Mouse (Mus musculus) heart, postnatal 10 days (tissue): ENCODE measurements around the gene Hsd17b12. TPM values are rescaled to one million over a fixed set of nuclear protein-coding genes. Genes with fewer than 3 reads are reported as not detected.

Experiments used
- DNase-seq, 2 experiments: peaks; one replicate each; pipeline ENCODE4 v3.0.0; 2021
- intact Hi-C: fragments of 180-260 bp; cut with DNase I; formaldehyde crosslinking; loops from one replicate; pipeline ENCODE4 v1.15.1; 2025
- total RNA-seq, 2 experiments: library from RNA; stranded (reverse); gene quantifications; 2 replicates each; pipeline ENCODE4 v1.2.3; 2021

Hsd17b12 gene
- total RNA-seq, 2 experiments from 2014 or later = 28.8 to 34.8 TPM

DNA sequence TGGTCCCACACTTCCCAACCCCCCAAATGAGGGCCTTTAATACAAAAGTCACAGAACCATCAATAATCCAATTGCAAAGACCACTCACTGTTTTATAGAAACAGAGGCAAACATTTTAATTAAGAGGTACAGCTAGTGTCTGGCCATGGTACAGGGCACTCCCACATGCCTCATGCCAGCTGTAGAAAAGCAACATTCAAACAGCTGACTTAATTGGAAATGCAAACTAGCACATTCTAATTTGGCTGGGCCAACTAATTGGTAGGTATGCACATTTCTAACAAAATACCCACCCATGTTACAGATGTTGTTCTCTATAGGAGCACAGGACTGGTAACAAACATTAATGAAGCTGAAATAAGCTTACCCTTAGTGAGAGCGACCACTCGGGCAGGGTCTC is 54.0 kb downstream of the Hsd17b12 start:
- intact Hi-C loops = no loop called here
- DNase-seq = no peak

DNA sequence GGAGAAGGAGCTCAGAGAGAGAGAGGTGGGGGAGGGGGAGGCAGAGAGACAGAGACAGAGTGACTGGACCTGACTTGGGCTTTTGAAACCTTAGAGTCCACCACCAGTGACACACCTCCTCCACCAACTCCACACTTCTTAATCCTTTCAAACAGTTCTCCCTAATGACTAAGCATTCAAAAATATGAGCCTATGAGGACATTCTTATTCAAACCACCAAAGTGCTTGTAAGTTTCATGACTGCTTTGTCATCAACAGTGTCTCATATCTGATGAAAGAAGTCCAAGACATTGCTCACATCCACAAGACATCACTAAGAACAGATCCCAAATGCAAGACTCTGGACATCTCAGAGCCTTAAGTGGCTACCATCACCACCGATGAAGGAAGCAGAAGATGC is 67.9 kb downstream of the Hsd17b12 start:
- intact Hi-C loops = no loop called here
- no peak for DNase-seq

- no peak for DNase-seq
Observed at GRCm38 (mm10) chr2:94069482-94069881, 88.3 kb downstream of the Hsd17b12 start.

GRCm38 (mm10) chr2:94066540-94067135 is 91.1 kb downstream of the Hsd17b12 start:
- DNase-seq = no peak
- intact Hi-C loops = no loop called here

More at GRCm38 (mm10) chr2:94069482-94069881, 88.3 kb downstream of the Hsd17b12 start:
- intact Hi-C loops = no loop called here

DNA sequence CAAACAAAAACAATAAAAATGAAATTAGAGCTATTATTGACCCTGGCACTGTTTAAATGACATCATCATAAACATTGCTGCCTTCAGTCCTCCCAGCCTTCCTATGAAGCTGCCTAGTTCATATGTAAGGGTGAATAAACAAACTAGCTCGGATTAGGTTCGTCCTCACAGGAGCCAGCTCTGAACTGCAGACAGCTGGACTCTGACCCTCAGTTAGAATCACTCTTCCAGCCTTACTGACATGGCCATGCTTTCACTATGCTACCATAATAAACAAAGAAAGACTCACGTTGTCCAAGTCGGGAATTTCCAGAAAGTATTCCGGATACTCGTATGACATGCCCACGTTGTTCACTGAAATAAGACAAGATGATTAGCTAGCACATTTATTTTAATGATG is 91.6 kb downstream of the Hsd17b12 start:
- intact Hi-C loops = no loop called here
- DNase-seq = no peak

DNA sequence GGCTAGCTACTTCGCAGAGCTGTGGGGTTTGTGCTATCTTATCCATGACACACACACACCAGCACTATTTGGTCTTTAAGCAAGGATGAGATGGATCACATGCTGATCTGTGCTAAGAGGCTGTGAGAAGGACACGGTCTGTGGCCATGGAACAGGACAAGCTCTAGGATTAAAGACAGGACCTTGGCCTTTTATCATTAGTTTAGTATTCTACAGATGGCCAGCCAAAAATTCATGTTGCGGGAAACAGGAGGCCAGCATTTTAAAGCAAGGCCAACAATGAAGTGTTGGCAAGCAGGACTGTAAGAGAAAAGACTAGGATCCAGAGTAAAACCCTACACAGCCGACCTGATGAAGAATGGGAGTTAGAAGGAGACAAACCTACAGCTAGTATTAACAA is 95.0 kb downstream of the Hsd17b12 start:
- DNase-seq = no peak
- intact Hi-C loops = no loop called here

DNA sequence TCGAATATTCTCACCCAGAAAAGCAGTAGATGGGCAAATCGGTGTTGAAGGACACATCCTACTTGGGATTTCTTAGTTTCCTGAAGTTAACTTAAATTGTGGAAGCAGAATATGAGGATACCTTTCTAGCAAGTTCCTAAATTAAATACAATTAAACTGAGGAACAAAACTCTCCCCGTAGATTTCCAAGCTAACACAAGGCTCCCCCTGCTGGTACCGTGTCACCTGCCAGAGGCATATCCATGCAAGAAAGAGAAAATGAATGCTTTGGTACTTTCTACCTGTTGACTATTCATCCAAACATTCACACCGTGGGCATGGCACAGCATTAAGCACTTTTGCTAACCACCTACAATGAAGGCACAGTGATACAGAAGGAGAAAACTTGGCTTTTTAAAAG is 98.3 kb downstream of the Hsd17b12 start:
- peak; percentile 25 to 42 for DNase-seq
- intact Hi-C loops = loop anchor here (1.0 to 5.0 kb wide), 3 partner anchors 15 to 233 kb away; no protein-coding TSS in a partner anchor

GRCm38 (mm10) chr2:94054813-94055212 is 103.0 kb downstream of the Hsd17b12 start:
- intact Hi-C loops = loop anchor here (2.0 to 5.0 kb wide), 2 partner anchors 190 to 237 kb away; no protein-coding TSS in a partner anchor
- peak; percentile 50 to 64 for DNase-seq

DNA sequence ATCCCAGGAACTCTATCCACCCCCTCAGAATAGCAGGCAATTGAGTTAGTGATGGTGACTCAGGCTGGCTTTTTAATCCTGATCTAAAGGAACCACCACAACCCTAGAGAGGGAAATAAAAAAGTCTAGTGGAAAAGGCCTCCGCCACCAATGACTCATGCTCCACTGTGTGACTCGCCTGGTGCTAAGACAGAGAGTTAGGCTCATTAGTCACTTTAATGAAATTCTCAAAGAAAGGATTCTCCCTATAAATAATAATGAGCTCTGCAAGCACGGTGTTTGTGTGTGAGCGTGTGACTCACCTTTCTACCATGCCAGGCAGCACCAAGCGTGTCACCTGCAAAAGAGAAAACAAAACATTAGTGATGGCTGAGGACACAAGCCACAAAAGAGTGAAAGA is 105.8 kb downstream of the Hsd17b12 start:
- intact Hi-C loops = no loop called here
- DNase-seq = no peak

GRCm38 (mm10) chr2:94050901-94051300 is 106.9 kb downstream of the Hsd17b12 start:
- intact Hi-C loops = no loop called here
- no peak for DNase-seq

DNA sequence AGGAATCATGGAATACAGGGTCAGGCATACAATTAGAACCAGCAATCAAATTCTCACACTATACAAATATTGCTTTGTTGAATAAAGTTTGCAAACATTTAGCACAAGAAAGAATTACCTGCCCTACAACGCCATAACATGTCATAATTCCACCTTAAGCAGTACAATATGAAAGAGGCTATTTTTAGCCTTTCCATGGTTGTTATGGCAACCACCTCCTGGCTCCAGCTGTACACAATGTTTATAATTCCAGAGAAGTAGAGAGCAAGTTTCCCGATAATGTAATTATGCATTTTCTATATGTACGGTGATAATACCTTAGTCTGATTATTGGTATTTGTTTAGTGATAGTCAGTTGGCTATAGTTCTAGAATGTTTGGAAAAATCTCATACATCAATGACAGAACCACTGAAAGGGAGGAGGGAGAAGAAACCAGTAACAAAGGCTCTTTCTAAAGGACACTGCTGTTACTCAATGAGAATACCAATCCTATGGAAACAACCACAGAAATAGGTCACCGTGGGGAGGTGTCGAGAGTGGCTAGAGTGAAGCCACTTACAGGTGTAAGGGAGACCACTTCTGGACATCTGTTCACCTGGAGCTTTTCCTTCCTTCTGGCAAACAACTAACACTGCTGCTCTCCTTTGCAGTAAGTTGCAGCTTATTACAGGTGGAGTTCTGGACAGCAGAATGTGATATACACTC is 108.1 kb downstream of the Hsd17b12 start:
- intact Hi-C loops = no loop called here
- no peak for DNase-seq

GRCm38 (mm10) chr2:94048733-94049470 is 108.9 kb downstream of the Hsd17b12 start:
- no peak for DNase-seq
- intact Hi-C loops = no loop called here

DNA sequence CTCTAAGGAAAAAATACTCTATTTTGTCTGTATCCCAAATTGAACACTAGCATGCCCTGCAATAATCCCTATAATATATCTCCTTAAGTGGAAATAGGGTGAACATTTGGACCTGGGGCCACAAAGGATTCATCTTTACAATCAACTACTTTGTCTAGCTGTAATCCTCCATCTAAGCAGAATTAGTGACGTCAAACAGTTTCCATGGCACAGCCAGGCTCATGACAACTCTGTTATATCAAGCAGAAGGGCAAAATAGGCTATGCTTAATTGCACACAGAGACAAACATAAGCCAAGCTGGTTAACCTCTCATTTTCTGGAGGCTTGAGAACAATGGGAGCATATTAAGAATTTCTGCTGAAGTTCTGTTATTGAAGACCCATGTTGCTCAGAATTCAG is 109.5 kb downstream of the Hsd17b12 start:
- intact Hi-C loops = no loop called here
- DNase-seq = no peak

DNA sequence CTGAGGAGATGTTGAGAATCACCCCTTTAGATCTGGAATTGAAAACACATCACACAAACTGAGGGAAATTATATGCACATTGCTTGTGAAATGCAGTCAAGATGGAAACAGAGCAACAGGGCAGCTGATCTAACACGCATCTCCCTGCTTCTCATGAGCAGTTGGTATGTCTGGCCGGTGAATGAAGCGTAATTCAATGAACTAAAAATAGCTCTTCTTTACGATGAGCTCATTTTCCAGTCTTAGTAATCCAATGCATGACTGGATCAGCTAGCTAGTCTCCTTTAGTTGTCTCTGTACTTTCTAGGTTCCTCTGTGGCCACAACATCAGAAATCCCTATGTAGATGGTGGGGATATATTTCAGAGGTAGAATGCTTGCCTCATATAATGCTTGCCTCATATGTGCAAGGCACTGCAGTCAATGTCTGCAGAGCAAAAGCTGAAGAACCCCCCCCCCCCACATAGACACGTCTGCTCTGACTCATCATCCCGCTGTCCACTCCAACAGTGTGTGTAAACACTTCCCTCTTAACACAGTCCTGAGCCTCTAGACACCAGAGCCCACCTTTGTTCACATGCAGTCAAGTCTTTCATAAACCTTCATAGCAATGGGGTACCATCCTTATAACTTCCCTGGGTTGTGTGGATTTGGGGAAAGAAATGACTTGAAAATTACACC is 112.2 kb downstream of the Hsd17b12 start:
- DNase-seq = peak; percentile 23 to 27
- intact Hi-C loops = loop anchor here (2.0 kb wide), 1 partner anchor 13 kb away; no protein-coding TSS in a partner anchor

DNA sequence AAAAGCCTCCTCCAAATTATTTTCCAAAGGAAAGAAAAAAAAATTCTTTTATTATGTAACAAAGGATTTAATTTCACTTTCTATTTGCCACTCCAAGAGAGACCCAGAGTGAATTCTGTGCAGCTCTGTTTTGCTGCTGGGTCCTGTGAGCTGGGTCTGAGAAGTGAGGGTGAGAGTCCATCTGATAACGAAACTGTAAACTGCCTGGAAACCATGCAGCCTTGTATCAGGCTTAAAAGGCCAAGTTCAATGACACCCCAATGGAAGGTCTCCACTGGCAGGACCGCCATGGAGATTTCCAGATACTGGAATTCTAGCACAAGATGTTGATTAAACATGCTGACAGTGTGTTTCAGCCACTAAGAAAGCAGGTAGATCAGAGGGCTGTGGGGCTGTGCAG is 113.6 kb downstream of the Hsd17b12 start:
- no peak for DNase-seq
- intact Hi-C loops = loop anchor here (2.0 kb wide), 1 partner anchor 15 kb away; no protein-coding TSS in a partner anchor

- DNase-seq = peak in 1 of 2 experiments; percentile 17
Observed at GRCm38 (mm10) chr2:94043662-94044061, 114.1 kb downstream of the Hsd17b12 start.

DNA sequence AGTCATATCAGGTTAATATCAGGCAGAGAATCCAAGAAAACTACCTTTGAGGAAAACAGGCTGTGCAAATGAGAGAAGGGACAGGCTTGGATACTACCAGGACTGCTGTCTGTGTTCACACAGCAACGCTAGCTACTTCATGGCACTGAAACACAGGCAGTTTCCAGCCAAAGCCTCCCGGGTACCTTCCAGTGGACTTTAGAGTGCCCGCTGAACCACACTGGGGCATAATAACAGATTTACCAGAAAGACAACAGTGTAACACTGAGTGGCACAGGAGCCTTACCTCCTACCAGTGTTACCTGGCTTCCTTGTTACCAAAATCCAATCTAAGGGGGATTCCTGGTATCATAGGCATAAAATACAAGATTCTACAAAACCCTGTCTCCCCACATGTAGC is 115.3 kb downstream of the Hsd17b12 start:
- intact Hi-C loops = no loop called here
- no peak for DNase-seq

More at GRCm38 (mm10) chr2:94043662-94044061, 114.1 kb downstream of the Hsd17b12 start:
- intact Hi-C loops = loop anchor here (2.0 kb wide), 1 partner anchor 15 kb away; no protein-coding TSS in a partner anchor

DNA sequence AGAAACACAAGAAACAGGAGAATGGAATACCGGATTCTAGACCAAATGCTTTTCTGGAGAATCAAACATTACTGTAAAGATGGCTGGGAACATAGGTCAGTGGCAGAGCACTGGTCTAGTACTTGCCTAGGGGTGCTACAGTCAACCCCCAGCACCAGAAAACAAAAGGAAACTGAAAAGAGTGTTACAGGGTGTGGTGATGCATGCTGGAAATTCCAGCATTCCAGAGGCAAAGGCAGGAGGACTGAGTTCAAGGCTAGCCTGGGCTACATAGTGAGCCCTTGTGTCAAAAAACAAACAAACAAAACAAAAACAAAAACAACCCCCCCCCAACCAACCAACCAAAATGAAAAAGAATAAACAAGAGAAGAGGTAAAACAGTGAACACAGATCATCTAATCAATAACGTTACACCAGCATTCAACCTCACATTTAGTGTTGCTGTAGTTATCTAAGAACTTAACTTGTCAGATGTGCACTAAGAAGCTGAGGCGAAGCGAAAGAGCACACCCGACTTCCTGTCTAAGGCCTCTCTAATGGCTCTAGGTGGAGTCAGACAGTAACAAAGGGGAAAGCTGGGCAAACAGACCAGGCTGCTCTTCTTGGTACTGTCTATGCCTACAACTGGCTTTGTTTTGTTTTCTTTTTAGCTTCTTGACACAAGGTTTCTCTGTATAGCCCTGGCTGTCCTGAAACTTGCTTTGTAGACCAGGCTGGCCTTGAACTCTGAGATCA is 117.2 kb downstream of the Hsd17b12 start:
- DNase-seq = no peak
- intact Hi-C loops = no loop called here

GRCm38 (mm10) chr2:94035428-94036331 is 122.1 kb downstream of the Hsd17b12 start:
- peak; percentile 74 to 87 for DNase-seq
- intact Hi-C loops = loop anchor here (1.0 to 2.0 kb wide), 2 partner anchors 210 to 255 kb away; no protein-coding TSS in a partner anchor
